Mouse (Mus musculus) hindbrain, embryonic 15.5 days (tissue): ENCODE data around the gene Acap2. TPM values are rescaled to one million over a fixed set of nuclear protein-coding genes. Genes with fewer than 3 reads are reported as not detected.

Source experiments
- ATAC-seq: fragments of 200-750 bp; cut with Nextera tagmentation; 2 replicates; pipeline ENCODE4 v1.8.0; 2017; ENCODE audit warnings: low read depth, moderate number of reproducible peaks, moderate TSS enrichment; ENCODE audit not compliant: low FRiP score
- H3K27ac ChIP-seq: fragments of 300-500 bp; sonication (generic); replicated peaks from 2 replicates; pipeline ENCODE4 v1.5.1; 2015; ENCODE audit warnings: mild to moderate bottlenecking, inconsistent platforms
- H3K27me3 ChIP-seq: fragments of 300-500 bp; sonication (generic); 2 replicates; pipeline ENCODE4 v1.6.1; 2015; ENCODE audit warnings: control low read depth, inconsistent platforms
- H3K36me3 ChIP-seq: fragments of 300-500 bp; sonication (generic); 2 replicates; pipeline ENCODE4 v1.6.1; 2015; ENCODE audit warnings: control low read depth, inconsistent platforms
- H3K4me1 ChIP-seq: fragments of 300-500 bp; sonication (generic); replicated peaks from 2 replicates; pipeline ENCODE4 v1.6.1; 2015; ENCODE audit warnings: control low read depth, inconsistent platforms
- H3K4me2 ChIP-seq: fragments of 300-500 bp; sonication (generic); 2 replicates; pipeline ENCODE4 v1.6.1; 2015; ENCODE audit warnings: moderate library complexity, mild to moderate bottlenecking, inconsistent platforms
- H3K4me3 ChIP-seq: fragments of 300-500 bp; sonication (generic); 2 replicates; pipeline ENCODE4 v1.5.1; 2015; ENCODE audit warnings: mild to moderate bottlenecking, inconsistent platforms
- H3K9ac ChIP-seq: fragments of 300-500 bp; sonication (generic); 2 replicates; pipeline ENCODE4 v1.6.1; 2015; ENCODE audit warnings: inconsistent platforms
- H3K9me3 ChIP-seq: fragments of 300-500 bp; sonication (generic); 2 replicates; pipeline ENCODE4 v1.6.1; 2016; ENCODE audit warnings: control low read depth, inconsistent platforms
- WGBS: fragments of 180-500 bp; shearing (Covaris S2); methylation state at CpG from one replicate; pipeline ENCODE4 v1.1.7; 2015; 5-methylcytosine and 5-hydroxymethylcytosine counted together
- polyA plus RNA-seq: library from polyadenylated mRNA; unstranded; fragments of >200 nt; fragmentation: Nextera tagmentation; extraction: Ambion mirVana; gene quantifications from 2 replicates; pipeline ENCODE4 v1.2.1, GENCODE M21; 2015

Gene Acap2
- polyA plus RNA-seq, 1 experiment from 2014 or later, result 11.5 TPM

- Histone ChIP-seq H3K27me3 (no peaks in the 10 kb centered on the region), H3K9me3 (no peaks in the 10 kb centered on the region), H3K9ac (no peak overlapping the region), H3K4me1 (peaks cover 9% of the 10 kb centered on the region; the same call in 1 of the 2 replicates), H3K27ac (no peak overlapping the region), H3K4me3 (no peak overlapping the region), H3K36me3 (no peaks in the 10 kb centered on the region), H3K4me2 (no peak overlapping the region)
- WGBS, result 94% methylated on average over 4 of the region's 4 CpGs
- no peak for ATAC-seq
Observed at GRCm38 (mm10) chr16:31059730-31060129, 141.3 kb downstream of the Acap2 start.

- H3K9ac ChIP-seq, result no peak overlapping the region
- ATAC-seq, result no peak
Observed at GRCm38 (mm10) chr16:31052812-31053211, 148.2 kb downstream of the Acap2 start.

DNA sequence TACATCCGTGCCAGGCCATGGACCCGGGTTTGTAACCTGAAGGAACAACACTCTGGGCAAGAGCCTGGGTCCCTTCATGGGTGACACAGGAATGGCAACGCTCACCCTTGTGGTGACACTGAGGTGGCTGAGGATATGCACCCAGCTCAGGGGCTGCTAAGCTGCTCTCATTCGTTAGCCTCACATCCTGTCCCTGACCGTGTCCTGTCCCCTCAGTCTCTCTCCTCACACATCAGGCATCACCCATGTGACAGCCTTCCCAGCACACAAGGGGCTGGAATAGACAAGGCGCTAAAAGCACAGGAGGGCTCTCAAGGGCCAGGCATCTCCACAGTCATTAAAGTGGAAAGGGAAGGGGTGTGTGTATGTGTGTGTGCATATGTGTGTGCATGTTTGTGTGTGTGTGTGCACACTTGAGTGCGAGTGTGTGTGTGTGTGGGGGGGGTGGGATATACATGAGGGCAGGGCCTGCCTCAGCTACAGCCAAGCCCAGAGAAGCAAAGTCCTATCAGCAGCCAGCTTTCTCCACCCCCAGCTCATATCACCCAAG, 148.8 kb downstream of the Acap2 start:
- ATAC-seq, result no peak
- Histone ChIP-seq H3K27ac (no peak overlapping the region), H3K4me2 (no peak overlapping the region), H3K9me3 (no peaks in the 10 kb centered on the region), H3K4me3 (no peak overlapping the region), H3K9ac (no peak overlapping the region), H3K36me3 (no peaks in the 10 kb centered on the region), H3K27me3 (no peaks in the 10 kb centered on the region), H3K4me1 (peaks cover 4% of the 10 kb centered on the region)
- 77% methylated on average over 7 of the region's 7 CpGs for WGBS

More at GRCm38 (mm10) chr16:31052812-31053211, 148.2 kb downstream of the Acap2 start:
- H3K27me3 ChIP-seq, result no peaks in the 10 kb centered on the region
- 91% methylated on average over 6 of the region's 6 CpGs for WGBS
- no peak overlapping the region for H3K27ac ChIP-seq
- H3K9me3 ChIP-seq, result no peaks in the 10 kb centered on the region
- H3K4me3 ChIP-seq, result no peak overlapping the region
- H3K4me2 ChIP-seq, result no peak overlapping the region
- H3K36me3 ChIP-seq, result no peaks in the 10 kb centered on the region
- H3K4me1 ChIP-seq, result no peaks in the 10 kb centered on the region; the same call in none of the 2 replicates

DNA sequence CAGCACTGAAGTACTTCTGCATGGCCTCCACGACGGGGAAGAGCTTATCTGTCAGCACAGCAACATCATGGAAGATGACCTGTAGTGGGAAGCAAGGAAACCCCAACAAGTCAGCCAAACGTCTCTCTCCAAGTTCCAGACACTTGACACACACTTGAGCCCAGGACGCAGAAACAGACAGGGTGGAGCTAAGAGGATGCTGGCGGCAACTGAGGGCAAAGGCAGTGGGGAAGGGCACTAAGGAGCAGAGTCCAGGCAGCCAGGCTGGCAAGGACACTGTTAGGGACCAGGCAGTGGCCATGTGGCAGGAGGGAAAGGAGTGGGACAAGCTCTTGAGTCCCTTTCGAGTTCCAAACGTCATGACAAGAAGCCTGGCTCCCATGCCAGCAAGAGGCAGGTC, 150.3 kb downstream of the Acap2 start:
- Histone ChIP-seq H3K9me3 (no peaks in the 10 kb centered on the region), H3K9ac (no peak overlapping the region), H3K4me2 (no peak overlapping the region), H3K27me3 (no peaks in the 10 kb centered on the region), H3K4me3 (no peak overlapping the region), H3K4me1 (peaks cover 8% of the 10 kb centered on the region), H3K27ac (no peak overlapping the region), H3K36me3 (no peaks in the 10 kb centered on the region)
- WGBS, result 88% methylated on average over 7 of the region's 7 CpGs
- no peak for ATAC-seq

DNA sequence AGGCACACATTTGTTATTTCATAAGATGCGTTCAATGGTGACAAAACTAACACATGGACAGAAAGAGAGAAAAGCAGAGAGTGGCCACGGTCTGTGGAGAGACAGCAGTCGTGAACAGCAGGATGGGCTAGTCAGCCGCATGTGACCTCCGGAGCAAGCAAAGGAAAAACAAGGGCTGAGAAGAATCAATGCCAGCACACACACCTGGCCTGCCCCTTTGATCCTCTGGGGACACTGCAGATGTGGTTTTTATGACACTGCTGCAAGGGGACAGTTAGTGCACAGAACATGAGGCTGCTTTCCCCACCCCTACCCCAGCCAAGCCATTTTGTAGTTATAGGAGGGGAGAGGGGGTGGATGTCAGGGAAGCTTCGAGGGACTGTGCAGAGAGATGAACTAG, 152.9 kb downstream of the Acap2 start:
- H3K9ac ChIP-seq, result no peak overlapping the region
- ATAC-seq, result no peak
- no peak overlapping the region for H3K4me2 ChIP-seq
- H3K9me3 ChIP-seq, result no peaks in the 10 kb centered on the region
- peaks cover 8% of the 10 kb centered on the region for H3K4me1 ChIP-seq
- no peak overlapping the region for H3K27ac ChIP-seq
- no peaks in the 10 kb centered on the region for H3K36me3 ChIP-seq
- no peaks in the 10 kb centered on the region for H3K27me3 ChIP-seq
- H3K4me3 ChIP-seq, result no peak overlapping the region
- 89% methylated on average over 6 of the region's 6 CpGs for WGBS

- Histone ChIP-seq H3K4me1 (peaks cover 8% of the 10 kb centered on the region), H3K4me3 (no peak overlapping the region), H3K27me3 (no peaks in the 10 kb centered on the region), H3K9ac (no peak overlapping the region), H3K27ac (no peak overlapping the region), H3K36me3 (no peaks in the 10 kb centered on the region), H3K4me2 (no peak overlapping the region), H3K9me3 (no peaks in the 10 kb centered on the region)
- 84% methylated on average over 10 of the region's 10 CpGs for WGBS
- ATAC-seq, result no peak
Observed at GRCm38 (mm10) chr16:31047186-31047898, 153.7 kb downstream of the Acap2 start.

DNA sequence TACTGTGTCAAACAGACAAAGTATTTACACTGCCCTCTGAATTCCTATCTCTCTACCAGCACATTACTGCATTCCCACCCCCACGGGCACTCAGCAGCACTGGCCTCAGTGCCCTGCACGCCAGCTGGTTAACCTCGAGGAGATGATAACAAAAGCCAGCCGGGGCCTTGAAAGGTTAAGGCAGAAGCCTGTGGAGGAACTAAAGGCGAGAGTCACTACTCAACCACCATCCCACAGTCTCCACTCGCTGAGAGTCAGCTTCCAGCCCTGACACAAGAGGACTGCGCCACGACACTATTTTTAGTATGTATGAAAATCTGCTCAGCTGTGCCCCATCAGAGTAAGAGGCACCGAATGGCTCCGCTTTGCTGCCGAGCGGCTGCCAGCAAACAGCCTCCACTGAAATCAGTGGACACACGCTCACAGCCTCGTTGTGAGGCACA, 154.8 kb downstream of the Acap2 start:
- Histone ChIP-seq H3K4me2 (no peak overlapping the region), H3K27me3 (no peaks in the 10 kb centered on the region), H3K4me3 (no peak overlapping the region), H3K9me3 (no peaks in the 10 kb centered on the region), H3K36me3 (no peaks in the 10 kb centered on the region), H3K4me1 (peaks cover 8% of the 10 kb centered on the region), H3K27ac (no peak overlapping the region), H3K9ac (no peak overlapping the region)
- WGBS, result 57% methylated on average over 14 of the region's 14 CpGs
- ATAC-seq, result no peak

DNA sequence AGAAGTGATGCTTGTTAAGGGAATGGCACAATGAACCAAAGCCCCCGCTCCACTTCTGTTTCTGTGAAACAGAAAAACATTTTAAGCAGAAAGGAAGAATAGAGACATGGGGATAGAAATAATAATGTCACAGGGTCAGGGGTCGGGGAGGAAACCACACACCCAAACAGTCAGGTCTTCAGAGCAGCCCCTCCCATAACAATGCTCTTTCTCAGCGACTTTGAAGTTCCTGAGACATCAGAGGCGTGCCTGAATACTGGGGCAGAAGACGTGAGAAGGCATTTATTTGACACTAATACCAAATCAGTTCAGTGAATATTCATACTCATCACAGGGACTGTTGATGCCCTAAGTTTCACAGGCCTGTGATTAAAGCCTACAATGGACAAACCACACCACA, 155.8 kb downstream of the Acap2 start:
- Histone ChIP-seq H3K4me1 (peaks cover 13% of the 10 kb centered on the region), H3K4me3 (no peak overlapping the region), H3K9me3 (no peaks in the 10 kb centered on the region), H3K27ac (no peak overlapping the region), H3K4me2 (no peak overlapping the region), H3K9ac (no peak overlapping the region), H3K36me3 (no peaks in the 10 kb centered on the region), H3K27me3 (no peaks in the 10 kb centered on the region)
- 54% methylated on average over 5 of the region's 5 CpGs for WGBS
- no peak for ATAC-seq

DNA sequence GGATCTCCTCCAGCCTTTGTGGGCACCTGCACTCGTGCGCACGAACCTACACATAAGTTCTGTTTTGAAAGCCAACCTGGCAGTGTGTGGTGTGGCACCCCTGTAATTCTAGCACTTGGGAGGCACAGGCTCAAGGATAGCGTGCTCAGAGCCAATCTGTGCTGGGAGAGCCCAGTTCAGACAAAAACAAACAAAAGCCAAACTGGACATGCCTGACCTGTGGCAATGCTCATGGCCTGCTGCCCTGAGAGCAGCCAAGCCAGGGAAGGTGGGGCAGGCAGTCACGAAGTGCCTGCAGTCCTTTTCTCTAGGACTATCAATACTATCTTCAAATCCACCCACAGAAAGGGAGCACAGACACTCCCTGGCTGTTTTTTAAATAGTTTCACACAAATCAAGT, 157.9 kb downstream of the Acap2 start:
- no peak overlapping the region for H3K9ac ChIP-seq
- no peaks in the 10 kb centered on the region for H3K27me3 ChIP-seq
- H3K36me3 ChIP-seq, result no peaks in the 10 kb centered on the region
- no peak overlapping the region for H3K4me2 ChIP-seq
- H3K4me1 ChIP-seq, result peaks cover 19% of the 10 kb centered on the region
- ATAC-seq, result no peak
- H3K27ac ChIP-seq, result no peak overlapping the region
- no peak overlapping the region for H3K4me3 ChIP-seq
- 95% methylated on average over 5 of the region's 5 CpGs for WGBS
- no peaks in the 10 kb centered on the region for H3K9me3 ChIP-seq

Other genes starting within 250 kb of the Acap2 start
- gene Xxylt1, start 119.8 kb downstream of the Acap2 start, polyA plus RNA-seq, result 15.4 and 17.3 TPM in 2 replicates
- 94.0 and 100 TPM in 2 replicates for gene Ppp1r2, start 74.0 kb upstream of the Acap2 start, polyA plus RNA-seq
- 93.8 and 119 TPM in 2 replicates for gene Apod, start 113.6 kb upstream of the Acap2 start, polyA plus RNA-seq
- 123 and 125 TPM in 2 replicates for gene Bdh1, start 221.0 kb upstream of the Acap2 start, polyA plus RNA-seq